Mouse (Mus musculus) stomach, postnatal 0 days (tissue): Measurements from ENCODE around the gene Tspan31.

Experiments
- CTCF ChIP-seq: IDR thresholded peaks from 2 replicates; pipeline ENCODE4 v1.5.1; 2016; ENCODE audit warnings: antibody characterized with exemption, low read depth, mild to moderate bottlenecking, moderate library complexity
- EP300 ChIP-seq: optimal IDR thresholded peaks from 2 replicates; pipeline ENCODE3; 2016; ENCODE audit warnings: antibody characterized with exemption

DNA sequence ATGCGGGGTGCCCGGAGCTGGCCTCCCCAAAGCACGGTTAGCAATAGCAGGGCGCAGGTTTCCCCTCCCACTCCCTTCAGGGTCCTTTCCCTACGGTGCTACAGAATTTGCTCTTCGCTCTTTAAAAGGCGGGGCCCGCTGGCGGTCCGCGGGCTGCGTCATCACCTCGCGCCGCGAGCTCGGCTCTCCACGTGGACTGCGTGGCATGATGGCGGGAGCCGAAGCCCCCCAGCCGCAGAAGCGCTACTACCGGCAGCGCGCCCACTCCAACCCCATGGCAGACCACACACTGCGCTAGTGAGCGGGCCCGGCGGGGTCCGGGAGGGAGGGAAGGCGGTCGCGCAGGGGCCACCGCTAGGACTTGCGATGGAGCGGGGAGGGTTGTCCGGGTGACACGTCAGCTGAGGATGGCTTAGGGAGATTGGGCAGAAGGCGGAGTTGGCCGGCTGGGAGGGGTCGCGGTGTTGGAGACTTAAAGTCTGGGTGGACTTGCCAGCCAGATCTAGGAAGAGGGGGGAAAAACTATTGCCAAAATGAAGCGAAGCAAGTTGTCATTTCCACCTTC lies 28.2 kb downstream of the Tspan31 start:
- TF ChIP-seq CTCF, result no peak
- no peak for TF ChIP-seq EP300
